Mouse (Mus musculus) bone marrow macrophage, adult 2 months (primary cell): ENCODE data around the gene Fgf11.

Source experiments
- CTCF ChIP-seq: IDR thresholded peaks from 2 replicates; pipeline ENCODE4 v1.5.1; 2012; ENCODE audit warnings: low read depth, mild to moderate bottlenecking, low read length, moderate library complexity
- POLR2A ChIP-seq: IDR thresholded peaks from 2 replicates; pipeline ENCODE4 v1.6.1; 2012; ENCODE audit warnings: mild to moderate bottlenecking, low read depth, low read length, borderline replicate concordance

- TF ChIP-seq CTCF (no peak), POLR2A (no peak)
Observed at GRCm38 (mm10) chr11:69763551-69763950, 38.1 kb downstream of the Fgf11 start.
